Mouse (Mus musculus): ENCODE measurements at regions not wholly inside any gene's neighbourhood (a gene's known extent, or its start where the extent isn't known, plus 50 kb on each side); places are given as distances from the start of the nearest gene placed in this dataset.

- no peak for TF ChIP-seq CTCF (IDR thresholded peaks at IDR 0.05; ENCODE audit: borderline replicate concordance, insufficient read depth, low read length)
- no peak for TF ChIP-seq POLR2A (IDR thresholded peaks at IDR 0.05; ENCODE audit: low read depth, low read length)
Observed at GRCm38 (mm10) chr3:54587127-54587995, 105.2 kb upstream of the Supt20 start.

Data from embryonic fibroblast, embryonic 13.5 days (primary cell).